Mouse (Mus musculus): ENCODE measurements around the gene Ccl17.

Ccl17 gene

DNA sequence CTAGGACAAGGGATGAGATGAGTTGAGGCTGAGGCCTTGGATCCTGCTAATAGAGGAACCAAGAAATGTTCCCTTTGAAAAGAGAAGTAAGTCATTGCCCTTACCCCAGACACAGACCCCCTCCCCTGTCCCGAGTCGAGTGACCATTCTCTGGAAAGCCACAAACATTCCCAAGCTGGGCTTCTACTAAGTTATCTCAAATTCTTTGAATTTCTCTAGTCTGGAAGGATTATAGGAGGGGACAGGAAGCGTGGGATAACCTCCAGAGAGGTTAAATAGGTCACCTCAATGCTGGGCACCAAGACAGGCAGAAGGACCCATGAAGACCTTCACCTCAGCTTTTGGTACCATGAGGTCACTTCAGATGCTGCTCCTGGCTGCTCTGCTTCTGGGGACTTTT lies at the start of gene Ccl17:
TSS of gene Ccl17 (plus strand) at position 301 of the 400 bp plus-strand sequence.
- no peak for DNase-seq

DNA sequence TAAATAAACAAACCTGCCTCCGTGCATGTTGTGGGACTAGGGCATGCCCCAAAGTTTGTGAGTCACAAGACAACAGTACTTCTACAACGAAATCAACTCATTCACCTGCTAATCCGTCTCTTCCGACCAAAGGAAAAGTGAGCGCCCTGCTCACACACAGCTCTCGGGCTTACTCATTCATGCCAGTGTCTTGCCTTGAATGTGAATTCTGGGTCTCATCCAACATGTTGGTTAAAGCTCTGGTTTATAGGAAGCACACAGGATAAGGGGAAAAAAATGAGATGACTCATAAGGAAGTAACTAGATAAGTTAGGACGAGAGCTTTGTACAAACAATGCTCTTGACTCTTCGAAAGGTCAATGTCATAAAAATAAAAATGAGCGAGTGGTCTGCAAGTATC lies 43.2 kb upstream of the Ccl17 start:
- DNase-seq: no peak

DNA sequence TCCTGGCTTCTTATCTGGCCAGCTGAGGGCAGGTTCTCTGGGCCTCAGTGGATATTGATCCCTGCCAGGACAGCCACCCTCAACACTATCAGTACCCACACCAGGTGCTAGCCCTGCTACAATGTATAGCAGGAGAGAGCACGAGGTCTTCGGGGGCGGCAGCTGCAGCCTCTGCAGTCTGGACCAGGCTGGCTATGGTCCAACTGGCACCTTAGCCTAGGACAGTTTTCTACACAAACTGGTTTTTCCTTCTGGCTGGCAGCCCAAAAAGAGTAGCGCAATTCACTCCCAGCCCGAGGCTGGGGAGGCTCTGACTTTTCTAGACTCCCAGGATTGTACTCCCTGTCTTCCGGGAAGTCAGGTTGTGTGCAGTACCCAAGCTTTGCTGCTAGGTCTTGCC lies 39.3 kb upstream of the Ccl17 start:
- DNase-seq: peak; percentile 74 to 75

DNA sequence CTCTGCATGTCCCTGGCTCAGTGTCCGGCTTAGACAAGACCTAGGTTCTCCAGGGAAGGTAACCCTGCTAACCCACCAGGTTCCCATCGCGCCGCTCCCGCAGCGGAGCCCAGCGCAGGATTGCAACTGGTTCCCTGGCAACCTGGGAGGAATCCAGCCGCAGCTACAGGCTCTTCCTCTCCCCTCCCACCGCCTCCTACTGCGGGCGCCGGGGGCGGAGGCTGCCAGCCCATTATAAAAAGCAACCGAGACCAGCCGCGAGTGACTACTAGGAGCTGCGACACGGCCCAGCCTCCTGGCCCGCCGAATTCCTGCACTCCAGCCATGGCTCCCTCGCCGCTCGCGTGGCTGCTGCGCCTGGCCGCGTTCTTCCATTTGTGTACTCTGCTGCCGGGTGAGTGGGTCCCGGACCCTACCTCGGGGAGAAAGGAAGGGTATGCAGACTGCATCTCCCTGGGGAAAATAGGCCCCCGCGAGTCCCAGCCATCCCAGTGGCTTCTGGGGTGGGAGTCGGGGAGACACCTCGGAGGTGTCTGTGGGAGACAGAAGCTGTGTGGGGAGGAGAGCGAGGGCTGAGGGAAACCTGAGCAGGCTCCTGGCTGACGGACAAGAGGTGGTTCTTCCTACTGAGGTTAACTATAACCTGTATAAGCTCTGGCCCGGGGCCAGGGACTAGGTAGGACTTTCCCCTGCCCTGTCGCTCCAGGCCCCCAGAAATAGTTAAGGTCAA lies 38.1 kb upstream of the Ccl17 start, which contains the start of gene Cx3cl1:
TSS of gene Cx3cl1 (plus strand) at position 69 of the 730 bp plus-strand sequence.
- peak; percentile 84 to 88 for DNase-seq

DNA sequence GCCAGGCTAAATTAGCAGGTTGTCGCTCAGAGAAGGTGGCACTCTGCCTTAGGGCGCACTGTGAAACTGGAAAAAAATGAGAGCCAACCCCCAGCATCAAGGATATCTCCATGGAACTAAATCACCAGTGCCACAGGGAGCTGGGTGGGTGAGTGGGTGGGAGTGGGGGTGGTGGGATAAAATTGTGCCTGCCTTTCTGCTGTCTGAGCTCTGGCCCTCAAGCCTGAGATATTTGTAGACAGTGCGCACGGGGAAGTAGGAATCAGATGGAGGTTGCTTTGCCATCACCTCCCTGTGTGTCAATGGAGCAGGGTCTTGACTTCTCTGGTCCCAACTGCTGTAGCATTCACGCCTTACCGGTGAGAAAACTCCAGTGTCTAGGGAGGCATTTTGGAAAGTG lies 37.2 kb upstream of the Ccl17 start:
- DNase-seq: no peak

DNA sequence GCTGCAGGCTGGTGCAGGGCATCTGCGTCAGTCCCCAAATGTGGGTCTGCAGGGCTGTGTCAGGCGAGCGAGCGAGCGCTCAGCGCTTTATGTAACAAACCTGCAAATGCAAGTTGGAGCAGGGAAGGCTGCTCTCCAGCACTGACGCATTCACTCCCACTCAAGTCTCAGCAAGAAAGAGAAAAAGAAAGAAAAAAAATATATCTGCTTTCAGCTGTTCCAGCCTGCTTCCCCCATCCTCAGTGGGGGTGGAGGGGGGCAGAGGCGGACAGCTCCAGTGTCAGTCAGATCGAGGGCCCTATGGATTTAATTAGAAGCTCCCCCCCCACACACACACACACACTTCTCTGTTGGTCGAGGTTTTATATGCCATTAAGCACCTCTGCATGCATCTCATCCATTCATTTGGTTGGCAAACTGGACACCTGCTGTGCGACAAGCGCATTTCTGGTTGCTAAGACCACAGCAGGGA lies 36.5 kb upstream of the Ccl17 start:
- DNase-seq: no peak

DNA sequence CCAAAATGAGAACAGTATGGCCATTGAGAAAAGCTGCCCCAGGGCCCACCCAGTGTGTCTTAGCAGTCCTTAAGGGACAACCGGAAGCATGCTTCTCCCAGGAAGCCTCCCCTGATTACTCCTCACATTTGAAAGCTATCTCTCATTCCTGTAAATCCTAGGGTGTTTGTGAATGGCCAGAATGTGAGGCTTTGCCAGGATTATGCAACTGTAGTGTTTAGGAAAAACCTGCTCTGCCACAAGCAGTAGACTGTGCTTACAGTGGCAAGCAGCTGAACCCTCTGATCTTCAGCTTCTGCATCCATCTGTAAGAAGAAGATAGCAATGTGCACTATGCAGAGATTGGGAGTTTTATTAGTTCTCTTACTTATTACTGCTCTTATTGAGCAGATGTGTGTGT lies 35.7 kb upstream of the Ccl17 start:
- no peak for DNase-seq

DNA sequence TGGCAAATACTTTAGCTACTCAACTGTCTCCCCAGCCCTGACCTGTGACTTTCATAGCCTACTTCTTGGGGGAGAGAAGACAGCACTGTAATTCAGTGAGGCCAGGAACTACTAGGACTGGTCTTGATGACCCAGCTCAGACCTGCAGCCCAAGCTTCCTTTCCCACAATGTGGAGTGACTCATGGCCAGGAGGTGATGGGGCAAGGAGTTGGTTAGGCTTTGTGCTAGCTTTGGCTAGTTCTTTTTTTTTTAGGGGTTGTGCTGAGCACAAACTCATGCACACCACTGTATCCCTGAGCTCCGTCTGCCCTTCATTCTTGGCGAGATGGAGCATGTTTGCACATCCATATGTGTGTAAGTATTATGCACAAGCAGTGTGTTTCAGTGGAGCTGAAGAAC lies 33.9 kb upstream of the Ccl17 start:
- DNase-seq: no peak

DNA sequence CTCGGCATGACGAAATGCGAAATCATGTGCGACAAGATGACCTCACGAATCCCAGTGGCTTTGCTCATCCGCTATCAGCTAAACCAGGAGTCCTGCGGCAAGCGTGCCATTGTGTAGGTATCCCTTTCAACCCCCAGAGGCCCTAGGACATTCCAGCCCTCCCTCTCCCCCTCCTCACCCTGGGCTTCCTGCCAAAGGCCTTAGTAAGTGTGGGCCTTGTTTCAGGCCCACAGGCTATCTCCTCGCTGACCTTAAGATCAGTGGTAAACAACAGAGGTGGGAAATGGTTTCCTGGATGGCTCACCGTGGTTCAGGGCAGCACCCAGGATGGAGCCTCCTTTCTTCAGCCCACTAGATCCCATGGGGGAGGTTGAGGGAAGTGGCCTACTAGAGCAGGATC lies 32.2 kb upstream of the Ccl17 start:
- peak; percentile 39 to 55 for DNase-seq

DNA sequence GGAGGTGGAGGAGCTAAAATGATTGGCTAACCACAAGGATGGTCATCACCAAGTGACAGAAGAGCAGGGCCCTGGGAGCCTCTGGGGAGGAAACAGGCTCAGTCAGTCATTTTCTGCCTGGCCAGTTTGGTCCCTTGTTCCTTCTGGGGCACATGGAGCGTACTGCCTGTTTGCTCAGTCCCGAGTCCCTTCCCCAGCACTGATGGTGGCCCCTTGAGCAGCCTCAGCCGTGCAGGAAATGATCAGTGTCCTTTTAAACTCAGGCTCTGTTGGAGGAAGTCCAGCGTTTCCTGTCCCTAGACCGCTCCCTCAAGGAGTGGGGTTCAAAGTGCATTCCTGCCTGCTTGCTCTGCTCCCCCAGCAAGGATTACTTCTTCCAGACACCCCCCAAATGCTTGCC lies 31.8 kb upstream of the Ccl17 start:
- DNase-seq: peak; percentile 50 to 53

DNA sequence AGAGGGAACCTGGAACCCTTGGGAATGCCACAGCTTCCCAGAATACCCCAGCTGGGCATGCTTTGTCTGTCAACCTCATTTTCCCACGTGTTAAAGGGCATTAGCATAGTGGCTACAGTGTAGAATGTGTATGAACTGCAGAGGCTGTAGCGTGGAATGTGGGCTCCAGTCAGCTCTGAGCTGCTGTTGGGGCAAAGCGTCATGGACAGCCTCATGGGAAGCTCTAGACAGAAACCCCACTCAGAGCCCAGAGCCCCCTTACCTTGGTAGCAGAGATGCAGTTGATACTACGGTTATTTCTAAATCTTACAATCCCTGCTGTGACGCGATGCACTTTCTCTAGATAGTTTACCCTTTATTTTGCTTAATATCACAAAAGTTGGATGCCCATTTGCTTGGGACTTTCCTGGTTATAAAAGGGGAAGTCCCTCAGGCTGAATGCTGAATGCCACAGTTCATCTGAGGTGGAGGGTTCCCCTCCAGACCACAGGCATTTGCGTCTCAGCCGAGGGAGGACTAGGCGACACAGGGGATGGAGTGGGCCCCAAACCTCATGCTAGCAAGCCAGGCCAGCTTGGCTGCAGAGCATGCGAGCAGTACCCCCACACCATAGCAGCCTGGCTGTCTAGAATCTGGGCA lies 31.2 kb upstream of the Ccl17 start:
- no peak for DNase-seq

DNA sequence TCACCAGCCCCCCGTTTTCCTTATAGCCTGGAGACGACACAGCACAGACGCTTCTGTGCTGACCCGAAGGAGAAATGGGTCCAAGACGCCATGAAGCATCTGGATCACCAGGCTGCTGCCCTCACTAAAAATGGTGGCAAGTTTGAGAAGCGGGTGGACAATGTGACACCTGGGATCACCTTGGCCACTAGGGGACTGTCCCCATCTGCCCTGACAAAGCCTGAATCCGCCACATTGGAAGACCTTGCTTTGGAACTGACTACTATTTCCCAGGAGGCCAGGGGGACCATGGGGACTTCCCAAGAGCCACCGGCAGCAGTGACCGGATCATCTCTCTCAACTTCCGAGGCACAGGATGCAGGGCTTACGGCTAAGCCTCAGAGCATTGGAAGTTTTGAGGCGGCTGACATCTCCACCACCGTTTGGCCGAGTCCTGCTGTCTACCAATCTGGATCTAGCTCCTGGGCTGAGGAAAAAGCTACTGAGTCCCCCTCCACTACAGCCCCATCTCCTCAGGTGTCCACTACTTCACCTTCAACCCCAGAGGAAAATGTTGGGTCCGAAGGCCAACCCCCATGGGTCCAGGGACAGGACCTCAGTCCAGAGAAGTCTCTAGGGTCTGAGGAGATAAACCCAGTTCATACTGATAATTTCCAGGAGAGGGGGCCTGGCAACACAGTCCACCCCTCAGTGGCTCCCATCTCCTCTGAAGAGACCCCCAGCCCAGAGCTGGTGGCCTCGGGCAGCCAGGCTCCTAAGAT lies 30.5 kb upstream of the Ccl17 start:
- DNase-seq: peak in 1 of 2 experiments; percentile 16

DNA sequence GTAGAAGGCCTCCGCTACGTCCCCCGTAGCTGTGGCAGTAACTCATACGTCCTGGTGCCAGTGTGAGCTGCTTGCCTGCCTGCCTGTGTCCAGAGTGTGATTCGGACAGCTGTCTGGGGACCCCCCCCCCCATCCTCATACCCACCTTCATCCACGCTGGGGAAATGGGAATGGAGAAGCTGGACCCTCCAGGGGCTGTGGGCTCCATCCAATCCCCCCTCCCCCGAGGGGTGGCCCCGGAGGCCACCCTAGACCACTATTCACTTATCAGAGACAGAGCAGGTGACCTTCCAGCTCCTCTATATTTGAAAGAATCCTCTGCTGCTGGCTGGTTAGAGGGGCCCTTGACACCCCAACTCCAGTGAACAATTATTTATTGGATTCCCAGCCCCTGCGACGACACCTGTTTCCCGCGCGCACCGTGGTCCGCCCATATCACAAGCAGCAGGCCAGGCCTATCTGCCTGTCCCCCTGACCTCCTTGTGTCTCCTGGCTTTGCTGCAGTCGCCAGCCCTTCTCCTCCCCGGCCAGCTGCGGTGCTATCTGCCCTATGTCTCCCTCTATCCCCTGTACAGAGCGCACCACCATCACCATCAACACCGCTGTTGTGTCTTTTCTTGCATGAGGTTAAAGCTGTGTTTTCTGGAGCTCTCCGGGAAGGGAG lies 29.6 kb upstream of the Ccl17 start:
- DNase-seq: peak in 1 of 2 experiments; percentile 17

DNA sequence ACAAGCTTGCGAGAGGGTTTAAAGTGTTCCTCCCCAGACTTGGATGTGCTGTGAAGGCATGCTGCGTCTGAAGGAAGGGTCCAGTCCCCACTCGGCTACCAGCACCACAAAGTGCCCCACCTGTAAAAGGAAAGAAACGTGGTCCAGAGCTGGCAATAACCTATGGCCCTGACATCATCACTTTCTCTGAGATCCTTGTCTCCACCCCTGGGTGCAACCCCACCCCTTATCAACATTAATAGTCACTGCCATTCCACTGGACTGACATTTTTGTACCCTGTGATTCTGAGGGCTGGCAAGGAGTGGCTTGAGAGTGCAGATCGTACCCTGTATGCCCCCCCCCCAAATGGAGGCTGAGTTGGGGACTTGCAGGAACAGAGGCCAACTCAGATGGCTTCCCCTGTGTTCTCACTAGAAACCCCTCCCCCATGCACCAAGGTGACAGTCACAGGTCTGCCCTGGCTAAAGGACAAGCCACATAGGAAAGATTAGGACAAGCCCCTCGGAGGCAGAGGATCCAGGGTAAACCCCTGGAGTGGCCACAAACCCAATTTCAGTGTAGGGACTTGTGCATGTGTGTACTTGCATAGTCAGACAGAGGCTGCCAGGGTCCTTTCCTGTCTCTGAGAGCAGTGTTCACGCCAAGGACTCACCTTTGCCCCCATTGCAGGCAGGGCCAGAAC lies 29.0 kb upstream of the Ccl17 start:
- no peak for DNase-seq

DNA sequence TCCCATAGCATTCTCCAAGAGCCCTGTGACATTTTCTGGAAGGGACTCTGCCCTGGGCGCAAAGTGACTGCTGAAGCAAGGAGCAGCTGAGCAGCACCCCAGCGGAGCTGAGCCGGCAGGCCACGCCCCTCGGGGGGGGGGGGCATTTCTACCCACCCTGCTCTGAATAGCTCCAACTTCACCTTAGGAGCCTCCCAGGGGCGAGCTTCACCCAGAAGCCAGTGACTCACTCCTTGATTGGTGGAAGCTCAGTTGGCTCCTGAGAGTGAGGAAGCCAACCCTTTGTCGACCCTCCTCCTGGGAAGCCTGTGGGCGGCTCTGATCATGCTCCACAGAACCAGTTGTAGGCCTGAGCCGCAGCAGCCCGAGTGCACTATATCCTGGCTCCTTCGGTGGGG lies 28.4 kb upstream of the Ccl17 start:
- DNase-seq: peak in 1 of 2 experiments; percentile 33

DNA sequence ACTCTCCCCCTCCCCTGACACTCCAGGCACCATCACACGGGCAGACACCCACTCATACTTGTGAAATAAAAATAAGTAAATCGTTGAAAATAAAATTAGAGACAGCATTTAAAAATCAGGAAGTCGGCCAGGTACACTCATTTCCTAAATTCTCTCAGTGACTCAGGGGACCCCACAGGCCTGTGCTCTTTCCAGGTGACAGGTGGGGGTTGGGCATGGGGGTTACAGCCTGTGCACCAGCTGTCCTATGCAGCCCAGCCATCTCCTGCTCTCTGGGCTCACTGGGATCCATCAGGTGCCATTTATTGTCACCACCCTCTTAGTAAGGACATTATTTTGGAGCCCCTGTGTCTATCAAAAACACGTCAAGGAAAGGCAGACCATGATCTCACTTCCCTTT lies 26.4 kb upstream of the Ccl17 start:
- no peak for DNase-seq

DNA sequence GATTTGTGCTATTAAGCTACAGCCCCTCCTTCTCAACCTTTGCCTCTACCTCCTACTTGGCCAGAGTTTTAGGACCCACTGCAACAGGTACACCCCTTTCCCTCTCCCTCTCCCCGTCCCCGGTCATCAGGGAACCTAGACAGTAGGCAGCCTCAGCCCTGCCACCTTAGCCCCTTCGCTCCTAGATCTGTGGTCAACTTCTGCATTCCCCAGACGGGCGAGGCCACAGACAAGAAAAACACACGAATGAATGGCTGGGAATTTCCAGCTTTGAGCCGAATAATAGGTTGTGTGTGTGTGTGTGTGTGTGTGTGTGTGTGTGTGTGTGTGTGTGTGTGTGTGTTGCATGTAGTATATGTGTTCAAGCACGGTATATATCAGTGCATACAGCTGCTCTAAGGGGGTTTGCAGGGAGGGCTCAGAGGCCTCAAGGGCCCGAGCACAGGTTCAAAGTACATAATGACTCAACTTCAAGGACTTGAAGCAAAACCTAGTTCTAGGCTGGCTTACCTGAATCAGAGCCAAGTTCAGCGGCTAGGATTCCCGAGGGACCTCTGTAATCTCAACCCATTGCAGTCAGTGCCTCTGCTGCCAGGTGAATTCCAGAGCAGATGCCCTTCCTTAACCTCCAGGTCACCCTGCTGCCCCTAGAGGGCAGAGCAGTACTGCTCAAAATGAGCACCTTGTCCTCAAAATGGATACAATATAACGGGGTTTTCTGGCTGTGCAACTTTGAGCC lies 24.8 kb upstream of the Ccl17 start:
- peak; percentile 62 to 76 for DNase-seq

DNA sequence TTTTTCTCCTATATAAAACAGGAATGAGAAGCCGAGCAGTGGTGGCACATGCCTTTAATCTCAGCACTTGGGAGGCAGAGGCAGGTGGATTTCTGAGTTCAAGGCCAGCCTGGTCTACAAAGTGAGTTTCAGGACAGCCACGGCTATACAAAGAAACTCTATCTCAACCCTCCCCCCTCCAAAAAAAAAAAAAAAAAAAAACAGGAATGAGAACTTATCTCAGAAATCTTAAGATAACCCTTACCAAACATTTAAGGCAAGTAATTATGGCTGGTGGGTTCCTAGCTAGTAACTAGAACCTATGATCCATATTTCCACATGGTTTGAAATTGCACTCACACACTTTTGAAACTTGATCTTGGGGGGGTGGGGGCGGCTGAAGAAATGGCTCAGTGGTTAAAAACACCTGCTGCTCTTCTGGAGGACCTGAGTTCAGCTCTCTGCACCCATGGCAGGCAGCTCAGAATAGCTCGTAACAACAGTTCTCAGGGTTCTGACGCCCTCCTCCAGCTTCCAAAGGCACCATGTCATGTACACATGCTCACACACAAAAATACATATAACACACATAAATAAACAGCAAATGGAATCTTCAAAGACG lies 24.2 kb upstream of the Ccl17 start:
- DNase-seq: no peak

DNA sequence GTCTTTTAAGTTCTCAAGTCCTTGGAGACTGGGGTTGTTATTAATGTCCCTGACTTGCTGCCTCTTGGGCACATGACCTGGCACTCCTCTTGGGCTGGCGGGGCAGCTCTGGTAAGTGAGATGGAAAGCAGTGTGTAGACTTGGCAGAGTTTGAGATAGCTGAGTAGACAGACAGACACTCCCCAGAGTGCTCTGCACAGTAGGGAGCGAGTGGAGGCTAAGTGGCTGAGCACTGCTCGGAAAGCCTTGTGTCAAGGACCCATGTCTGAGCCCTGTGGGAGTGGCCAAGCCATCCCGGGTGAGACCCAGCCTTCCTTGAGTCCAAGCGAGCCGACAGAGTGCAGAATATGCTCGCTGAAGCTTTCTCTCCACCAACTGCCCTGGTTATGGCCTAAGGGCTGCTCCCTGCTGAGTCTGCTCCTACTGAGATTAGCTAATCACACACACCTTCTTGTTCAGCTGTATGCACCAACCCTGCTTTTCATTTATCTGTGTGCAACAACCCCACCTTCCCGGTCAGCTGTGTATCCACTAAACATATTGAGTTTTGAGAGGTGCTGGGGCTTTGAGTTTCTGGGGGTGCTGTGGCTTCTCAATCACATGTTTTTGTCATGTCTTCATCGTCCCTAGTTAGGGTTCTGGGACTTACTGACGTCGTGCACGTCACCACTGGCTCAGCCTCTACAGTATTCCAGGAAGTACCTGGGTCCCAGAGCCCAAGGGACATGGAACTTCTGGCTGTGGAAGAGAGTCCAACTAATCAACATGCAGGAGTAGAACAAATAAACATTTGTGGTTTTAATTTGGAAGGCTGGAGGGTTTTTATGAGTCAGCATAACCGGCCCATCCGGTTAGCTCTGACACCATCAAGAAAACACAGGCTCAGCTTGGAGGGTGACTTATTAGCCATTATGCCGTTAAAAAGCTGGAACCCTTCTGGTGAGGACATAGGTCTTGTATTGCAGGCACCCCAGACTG lies 22.4 kb upstream of the Ccl17 start:
- peak; percentile 34 to 79 for DNase-seq

Data from lung, postnatal 4 days (tissue).